In genomic region chr11:83063941-83064349, GRCm38 (mm10) we compare ENCODE assay signal across 18 mouse cellular contexts. TPM values are rescaled to one million over a fixed set of nuclear protein-coding genes. Genes with fewer than 3 reads are reported as not detected.
DNase-seq lines count a peak whose midpoint lies in the region; TF ChIP-seq lines count a peak whose summit lies in the region.
"Had no signal": no experiment of that assay in that cellular context is flagged by ENCODE, and none has a peak within 500 bp of the region (broad histone marks: within the 10 kb centered on the region; RNA-seq: fewer than 3 reads in every experiment).

No protein-coding gene starts in this region.

- H3K27ac ChIP-seq in CH12.LX (ENCODE audit: insufficient read depth, low read depth): peak overlapping the region; percentile 88
- peak overlapping the region; percentile 75 for H3K27ac ChIP-seq in embryonic fibroblast, embryonic 13.5 days (ENCODE audit: insufficient read depth, low read length)
- H3K27ac ChIP-seq in small intestine, adult 2 months (ENCODE audit: insufficient read depth, low read depth, low read length): peak overlapping the region; percentile 74
- H3K27ac ChIP-seq in left cerebral cortex, adult 2 months: no peak overlapping the region
- H3K27ac ChIP-seq: hindbrain, embryonic 14.5 days; limb, embryonic 12.5 days; neural tube, embryonic 13.5 days had no signal

- TF ChIP-seq POLR2A in CH12.LX (IDR thresholded peaks at IDR 0.05; ENCODE audit: low read depth, low read length): peak; percentile 59
- TF ChIP-seq POLR2A in embryonic fibroblast, embryonic 13.5 days (IDR thresholded peaks at IDR 0.05; ENCODE audit: low read depth, low read length): no peak
- no peak; the same call in 1 of the 2 replicates for TF ChIP-seq POLR2A in small intestine, adult 2 months (IDR thresholded peaks at IDR 0.05; ENCODE audit: low read depth, low read length)

- no peaks in the 10 kb centered on the region for H3K27me3 ChIP-seq in CH12.LX (replicated peaks)
- H3K27me3 ChIP-seq in small intestine, adult 2 months (ENCODE audit: control insufficient read depth, insufficient read depth, low read length): no peaks in the 10 kb centered on the region
- H3K27me3 ChIP-seq: neural tube, embryonic 13.5 days had no signal

- no peak for TF ChIP-seq RAD21 in CH12.LX (IDR thresholded peaks at IDR 0.05; ENCODE audit: low read depth, low read length)

- peaks cover 29 to 61% of the 10 kb centered on the region in 2 experiments for H3K4me1 ChIP-seq in CH12.LX (ENCODE audit: control insufficient read depth in 1 of 2, insufficient read depth in 2 of 2)
- H3K4me1 ChIP-seq in embryonic fibroblast, embryonic 13.5 days (ENCODE audit: control insufficient read depth, insufficient read depth, low read length): peaks cover 11% of the 10 kb centered on the region
- peaks cover 18% of the 10 kb centered on the region; the same call in 1 of the 2 replicates for H3K4me1 ChIP-seq in small intestine, adult 2 months (ENCODE audit: control insufficient read depth, insufficient read depth, insufficient read length, low read length)
- H3K4me1 ChIP-seq: limb, embryonic 12.5 days; neural tube, embryonic 13.5 days had no signal

- H3K9me3 ChIP-seq in CH12.LX (replicated peaks; ENCODE audit: low read length): peaks cover 7% of the 10 kb centered on the region
- H3K9me3 ChIP-seq: limb, embryonic 12.5 days; neural tube, embryonic 13.5 days had no signal

- H3K9ac ChIP-seq in CH12.LX (ENCODE audit: insufficient read depth, low read depth): peak overlapping the region; percentile 98
- H3K9ac ChIP-seq: hindbrain, embryonic 14.5 days; limb, embryonic 12.5 days; neural tube, embryonic 13.5 days had no signal

- peak overlapping the region; percentile 95 for H3K4me2 ChIP-seq in CH12.LX (ENCODE audit: insufficient read depth, low read depth, poor library complexity, severe bottlenecking)
- H3K4me2 ChIP-seq: hindbrain, embryonic 14.5 days; limb, embryonic 12.5 days; neural tube, embryonic 13.5 days had no signal

- intact Hi-C loops in left cerebral cortex, adult 2 months (cut with DNase I): no loop called here

- in situ Hi-C loops in CH12.LX (cut with MboI; ENCODE audit: low pct_ligation_motif_present, low pct_unique_long_range_greater_than_20kb, low sequenced_read_pairs): no loop called here

- H3K79me2 ChIP-seq in CH12.LX (replicated peaks; ENCODE audit: control insufficient read depth, extremely low read depth, insufficient read depth, poor library complexity, severe bottlenecking): peaks cover 43% of the 10 kb centered on the region

- dilution Hi-C loops in CH12.LX (cut with MboI; ENCODE audit: extremely low pct_ligation_motif_present, extremely low pct_unique_long_range_greater_than_20kb, low sequenced_read_pairs): no loop called here

- DNase-seq in lung, postnatal 36 days: peak; percentile 41
- no peak for DNase-seq in lung, postnatal 4 days
- DNase-seq in CH12.LX (ENCODE audit: extremely low read depth): peak; percentile 83
- no peak for DNase-seq in left cerebral cortex, adult 2 months (ENCODE audit: extremely low spot score in 1 of 2, low spot score in 2 of 2)
- no peak for DNase-seq in c-Kit-positive CD71-positive TER-119-positive erythroid progenitor cells, embryonic 14.5 days (ENCODE audit: low spot score)
- DNase-seq: adrenal gland, postnatal 10 days; cerebellum, adult 11-12 months; gastrocnemius, postnatal 14 days; kidney, adult 9 months; lung, postnatal 10 days had no signal

- peaks cover 11 to 22% of the 10 kb centered on the region in 2 experiments for H3K36me3 ChIP-seq in CH12.LX (replicated peaks in 1 of 2; ENCODE audit: control insufficient read depth in 1 of 2, insufficient read depth in 1 of 2, low read length in 1 of 2)
- H3K36me3 ChIP-seq in small intestine, adult 2 months (ENCODE audit: control insufficient read depth, insufficient read depth, low read length): peaks cover 4% of the 10 kb centered on the region; the same call in 1 of the 2 replicates
- H3K36me3 ChIP-seq: limb, embryonic 12.5 days; neural tube, embryonic 13.5 days had no signal

- TF ChIP-seq EP300 in CH12.LX (IDR thresholded peaks at IDR 0.05; ENCODE audit: low read length): peak; percentile 98

- WGBS in small intestine, adult 2 months: 39% methylated on average over 3 of the region's 3 CpGs

- TF ChIP-seq CTCF in CH12.LX (conservative IDR thresholded peaks at IDR 0.05 in 1 of 2, IDR thresholded peaks at IDR 0.05 in 1 of 2; ENCODE audit: low read depth in 2 of 2, low read length in 2 of 2): no peak
- TF ChIP-seq CTCF in embryonic fibroblast, embryonic 13.5 days (IDR thresholded peaks at IDR 0.05; ENCODE audit: borderline replicate concordance, insufficient read depth, low read length): no peak
- TF ChIP-seq CTCF in small intestine, adult 2 months (IDR thresholded peaks at IDR 0.05; ENCODE audit: extremely low read depth, insufficient read length, insufficient replicate concordance, low read depth, low read length): 0 out of 2 replicates have a peak, but pooled peaks have one; percentile 6
- no peak for TF ChIP-seq CTCF in left cerebral cortex, adult 2 months (IDR thresholded peaks at IDR 0.05)

- H3K4me3 ChIP-seq in CH12.LX (replicated peaks in 1 of 3; ENCODE audit: low read depth in 2 of 3, low read length in 2 of 3, poor library complexity in 1 of 3): peak overlapping the region in 1 of 3 experiments; percentile 98
- H3K4me3 ChIP-seq in embryonic fibroblast, embryonic 13.5 days (ENCODE audit: insufficient read depth, low read length): no peak overlapping the region
- H3K4me3 ChIP-seq in small intestine, adult 2 months (ENCODE audit: low read depth, low read length): peak overlapping the region; percentile 12; the same call in 1 of the 2 replicates
- H3K4me3 ChIP-seq in left cerebral cortex, adult 2 months: no peak overlapping the region
- H3K4me3 ChIP-seq: limb, embryonic 12.5 days; neural tube, embryonic 13.5 days had no signal

TF ChIP-seq in CH12.LX, 34 proteins besides CTCF, POLR2A, EP300 and RAD21 (continues in another document):
- peak; percentile 61; the same call in 1 of the 2 replicates for TF ChIP-seq MAZ (IDR thresholded peaks at IDR 0.05; ENCODE audit: low read depth, low read length)
- TF ChIP-seq IRF4 (IDR thresholded peaks at IDR 0.05; ENCODE audit: low read depth, low read length): peak; percentile 84
- TF ChIP-seq HCFC1 (IDR thresholded peaks at IDR 0.05; ENCODE audit: low read depth, low read length): peak; percentile 29; the same call in 1 of the 2 replicates
- TF ChIP-seq CHD2 (IDR thresholded peaks at IDR 0.05; ENCODE audit: low read length): no peak; the same call in 1 of the 2 replicates
- no peak for TF ChIP-seq KAT2A (IDR thresholded peaks at IDR 0.05; ENCODE audit: insufficient replicate concordance, low read length)
- no peak for TF ChIP-seq ZKSCAN1 (IDR thresholded peaks at IDR 0.05; ENCODE audit: borderline replicate concordance, low read depth, low read length)
- TF ChIP-seq POLR2AphosphoS2 (IDR thresholded peaks at IDR 0.05; ENCODE audit: low read depth, low read length): no peak
- TF ChIP-seq RCOR1 (conservative IDR thresholded peaks at IDR 0.05; ENCODE audit: low read depth, low read length): no peak; the same call in 1 of the 2 replicates
- peak; percentile 92 for TF ChIP-seq TBP (conservative IDR thresholded peaks at IDR 0.05; ENCODE audit: low read depth, low read length)
- no peak; the same call in 1 of the 2 replicates for TF ChIP-seq ZMIZ1 (IDR thresholded peaks at IDR 0.05; ENCODE audit: low read depth, low read length)
- peak; percentile 86; the same call in 1 of the 2 replicates for TF ChIP-seq SIN3A (IDR thresholded peaks at IDR 0.05; ENCODE audit: low read length)
- 0 out of 2 replicates have a peak, but pooled peaks have one; percentile 3 for TF ChIP-seq SMC3 (IDR thresholded peaks at IDR 0.05; ENCODE audit: low read depth, low read length)
- peak; percentile 50; the same call in 1 of the 2 replicates for TF ChIP-seq NELFE (IDR thresholded peaks at IDR 0.05; ENCODE audit: low read depth, low read length)
- peak; percentile 74 for TF ChIP-seq TCF12 (IDR thresholded peaks at IDR 0.05; ENCODE audit: low read depth, low read length)
- no peak for TF ChIP-seq PAX5 (IDR thresholded peaks at IDR 0.05; ENCODE audit: low read length)
- peak; percentile 96 for TF ChIP-seq JUND (conservative IDR thresholded peaks at IDR 0.05; ENCODE audit: low read depth, low read length)
- TF ChIP-seq NRF1 (IDR thresholded peaks at IDR 0.05; ENCODE audit: low read depth, low read length): 0 out of 2 replicates have a peak, but pooled peaks have one; percentile 17
- TF ChIP-seq ETS1 (conservative IDR thresholded peaks at IDR 0.05; ENCODE audit: low read depth, low read length): peak; percentile 93
- no peak for TF ChIP-seq GABPA (IDR thresholded peaks at IDR 0.05; ENCODE audit: insufficient replicate concordance, low read depth, low read length)
- TF ChIP-seq MYC (IDR thresholded peaks at IDR 0.05; ENCODE audit: low read depth, low read length): peak; percentile 90
- 0 out of 2 replicates have a peak, but pooled peaks have one; percentile 30 for TF ChIP-seq ELF1 (IDR thresholded peaks at IDR 0.05; ENCODE audit: low read depth, low read length)
- TF ChIP-seq MEF2A (IDR thresholded peaks at IDR 0.05; ENCODE audit: borderline replicate concordance, low read depth, low read length): peak; percentile 92
- TF ChIP-seq USF1 (IDR thresholded peaks at IDR 0.05; ENCODE audit: low read depth, low read length): no peak

RNA-seq across cellular contexts. Expression of gene Slfn2, which starts 1.0 kb away (rescaled TPM):
- 209 and 215 TPM in 2 replicates for total RNA-seq in CH12.LX (2012; rRNA removed)
- 211 and 241 TPM in 2 replicates for total RNA-seq in CH12.LX (2014; rRNA removed)
- 112 TPM in 2 replicates for polyA plus RNA-seq in CH12.LX (2012; ENCODE audit: insufficient read length, low read depth)
- 7.4 and 7.7 TPM in 2 replicates for polyA plus RNA-seq in embryonic fibroblast, embryonic 13.5 days (2011; ENCODE audit: insufficient read length, low read depth, missing spikeins)
- 3.4 and 4.2 TPM in 2 replicates for polyA plus RNA-seq in small intestine, adult 2 months (2012; rRNA removed)
- total RNA-seq in left cerebral cortex, adult 2 months (2021): 1 to 10 TPM; 1.1 to 1.6 TPM

RNA-seq across cellular contexts. Expression of gene Slfn8, which starts 43.3 kb away (rescaled TPM):
- 6.3 and 7.7 TPM in 2 replicates for total RNA-seq in CH12.LX (2012; rRNA removed)
- total RNA-seq in CH12.LX (2014; rRNA removed): 3.3 and 3.4 TPM in 2 replicates
- 3.5 and 4.1 TPM in 2 replicates for polyA plus RNA-seq in CH12.LX (2012; ENCODE audit: insufficient read length, low read depth)
- polyA plus RNA-seq in embryonic fibroblast, embryonic 13.5 days (2011; ENCODE audit: insufficient read length, low read depth, missing spikeins): 2.2 and 4.2 TPM in 2 replicates
- 0.11 and 0.28 TPM in 2 replicates for polyA plus RNA-seq in small intestine, adult 2 months (2012; rRNA removed)
- under 1 TPM; 0.26 to 0.61 TPM for total RNA-seq in left cerebral cortex, adult 2 months (2021)

RNA-seq across cellular contexts. Expression of gene Slfn1, which starts 52.7 kb away (rescaled TPM):
- total RNA-seq in CH12.LX (2012; rRNA removed): not detected in 2 replicates
- total RNA-seq in CH12.LX (2014; rRNA removed): not detected in 2 replicates
- polyA plus RNA-seq in CH12.LX (2012; ENCODE audit: insufficient read length, low read depth): not detected in 2 replicates
- not detected in 2 replicates for polyA plus RNA-seq in embryonic fibroblast, embryonic 13.5 days (2011; ENCODE audit: insufficient read length, low read depth, missing spikeins)
- 0.18 and 0.81 TPM in 2 replicates for polyA plus RNA-seq in small intestine, adult 2 months (2012; rRNA removed)
- total RNA-seq in left cerebral cortex, adult 2 months (2021): not detected
- total RNA-seq: ES-E14; gastrocnemius, postnatal 14 days had no signal
- polyA plus RNA-seq: forebrain, embryonic 16.5 days; limb, embryonic 12.5 days; midbrain, embryonic 16.5 days; neural tube, embryonic 13.5 days had no signal

Comparison
In these comparisons a context has a peak if more than half of its experiments do, and no peak if none do; other contexts are left out.
1. DNase-seq: peak in lung, postnatal 36 days (single experiment) and CH12.LX (single experiment); none in lung, postnatal 4 days (0 of 2), left cerebral cortex, adult 2 months (0 of 2) and c-Kit-positive CD71-positive TER-119-positive erythroid progenitor cells, embryonic 14.5 days (single experiment).
2. RNA of gene Slfn2, which starts 1.0 kb away (polyA plus RNA-seq): 112 TPM in CH12.LX; 7.4 to 7.7 TPM in embryonic fibroblast, embryonic 13.5 days and 3.4 to 4.2 TPM in small intestine, adult 2 months; every median in the first group is over 10 times any median in the second.